8 mouse cellular contexts compared by ENCODE assay signal in the genomic region with DNA sequence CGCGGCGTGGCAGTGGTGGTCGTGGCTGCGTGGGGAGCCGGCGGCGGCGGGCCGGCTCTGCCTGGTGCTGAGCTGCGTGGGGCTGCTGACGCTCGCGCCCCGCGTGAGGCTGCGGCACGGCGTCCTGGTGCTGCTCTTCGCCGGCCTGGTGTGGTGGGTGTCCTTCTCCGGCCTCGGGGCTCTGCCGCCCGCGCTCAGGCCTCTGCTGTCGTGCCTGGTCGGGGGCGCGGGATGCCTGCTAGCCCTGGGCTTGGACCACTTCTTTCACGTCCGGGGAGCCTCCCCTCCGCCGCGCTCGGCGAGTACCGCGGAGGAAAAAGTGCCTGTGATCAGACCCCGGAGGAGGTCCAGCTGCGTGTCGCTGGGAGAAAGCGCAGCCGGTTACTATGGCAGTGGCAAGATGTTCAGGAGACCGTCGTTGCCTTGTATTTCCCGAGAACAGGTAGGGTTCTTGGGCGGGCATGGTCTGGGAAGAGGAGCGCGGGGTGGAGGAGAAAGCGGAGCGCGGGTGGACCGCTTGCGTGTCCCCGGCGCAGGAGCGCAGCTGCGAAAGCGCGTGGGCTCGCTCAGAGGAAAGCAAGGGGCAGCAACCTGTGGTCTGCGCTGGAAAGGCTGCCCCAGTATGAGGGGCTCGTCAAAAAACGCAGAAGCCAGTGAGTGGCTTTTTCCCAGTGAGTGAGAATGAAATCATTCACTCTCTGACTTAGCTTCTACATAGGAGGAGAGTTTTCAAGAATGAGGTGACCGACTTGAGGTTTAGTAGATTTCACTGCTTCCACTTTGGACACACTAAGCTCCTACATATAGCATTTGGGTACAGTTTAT. TPM values are rescaled to one million over a fixed set of nuclear protein-coding genes. Genes with fewer than 3 reads are reported as not detected.
DNase-seq lines count a peak whose midpoint lies in the region; ATAC-seq and TF ChIP-seq lines count a peak whose summit lies in the region.

No protein-coding gene starts in this region.

- H3K36me3 ChIP-seq in G1E (replicated peaks): no peaks in the 10 kb centered on the region
- H3K36me3 ChIP-seq in forebrain, embryonic 15.5 days: no peaks in the 10 kb centered on the region
- H3K36me3 ChIP-seq in hindbrain, embryonic 11.5 days (ENCODE audit: control insufficient read depth, insufficient read depth, low read length): no peaks in the 10 kb centered on the region
- no peaks in the 10 kb centered on the region for H3K36me3 ChIP-seq in lung, postnatal 0 days (ENCODE audit: insufficient read depth, low read length)

- peaks cover 21% of the 10 kb centered on the region for H3K9me3 ChIP-seq in G1E (replicated peaks)
- H3K9me3 ChIP-seq in forebrain, embryonic 15.5 days: no peaks in the 10 kb centered on the region
- H3K9me3 ChIP-seq in hindbrain, embryonic 11.5 days (ENCODE audit: control insufficient read depth, low read length): no peaks in the 10 kb centered on the region
- H3K9me3 ChIP-seq in lung, postnatal 0 days (ENCODE audit: low read length): no peaks in the 10 kb centered on the region

- H3K27ac ChIP-seq in forebrain, embryonic 15.5 days (replicated peaks): peak overlapping the region; percentile 97
- peak overlapping the region; percentile 91 for H3K27ac ChIP-seq in hindbrain, embryonic 11.5 days (ENCODE audit: low read depth, low read length)
- peak overlapping the region; percentile 68; the same call in 1 of the 2 replicates for H3K27ac ChIP-seq in lung, postnatal 0 days (ENCODE audit: low read length)

- no peak for DNase-seq in G1E (ENCODE audit: low spot score)
- DNase-seq in cerebellum, adult 11 months: peak; percentile 41
- DNase-seq in hindbrain, embryonic 11.5 days (ENCODE audit: low spot score): peak; percentile 73
- DNase-seq in layer of hippocampus, postnatal 14 days (ENCODE audit: low spot score in 2 of 2): peak; percentile 35 to 56
- DNase-seq in lung, postnatal 0 days (ENCODE audit: low spot score): peak; percentile 20
- peak; percentile 7 for DNase-seq in ovary, postnatal 14 days (ENCODE audit: low spot score)
- peak; percentile 57 for DNase-seq in thymus, postnatal 25 days

- no peak for TF ChIP-seq EP300 in lung, postnatal 0 days (IDR thresholded peaks at IDR 0.05)

- no peaks in the 10 kb centered on the region; the same call in 1 of the 2 replicates for H3K4me1 ChIP-seq in G1E (ENCODE audit: insufficient read depth, low read depth, low read length)
- H3K4me1 ChIP-seq in forebrain, embryonic 15.5 days: peaks cover 22% of the 10 kb centered on the region
- no peaks in the 10 kb centered on the region; the same call in 1 of the 2 replicates for H3K4me1 ChIP-seq in hindbrain, embryonic 11.5 days (replicated peaks; ENCODE audit: control insufficient read depth, insufficient read depth, low read length)
- H3K4me1 ChIP-seq in lung, postnatal 0 days (ENCODE audit: insufficient read depth, low read depth, low read length): no peaks in the 10 kb centered on the region; the same call in 1 of the 2 replicates

- H3K4me3 ChIP-seq in G1E (ENCODE audit: low read depth, low read length): peak overlapping the region; percentile 13; the same call in 1 of the 2 replicates
- peak overlapping the region; percentile 92 for H3K4me3 ChIP-seq in forebrain, embryonic 15.5 days
- H3K4me3 ChIP-seq in hindbrain, embryonic 11.5 days (ENCODE audit: low read depth, low read length): peak overlapping the region; percentile 95
- H3K4me3 ChIP-seq in lung, postnatal 0 days (ENCODE audit: low read depth, low read length): peak overlapping the region; percentile 79

- peak overlapping the region; percentile 69 for H3K4me2 ChIP-seq in forebrain, embryonic 15.5 days (replicated peaks)
- H3K4me2 ChIP-seq in hindbrain, embryonic 11.5 days (replicated peaks; ENCODE audit: low read depth, low read length): peak overlapping the region; percentile 79
- H3K4me2 ChIP-seq in lung, postnatal 0 days (replicated peaks; ENCODE audit: low read depth, low read length): peak overlapping the region; percentile 100

- H3K27me3 ChIP-seq in G1E (ENCODE audit: insufficient read depth, low read length): no peaks in the 10 kb centered on the region; the same call in 1 of the 2 replicates
- no peaks in the 10 kb centered on the region for H3K27me3 ChIP-seq in forebrain, embryonic 15.5 days
- no peaks in the 10 kb centered on the region for H3K27me3 ChIP-seq in hindbrain, embryonic 11.5 days (ENCODE audit: control insufficient read depth, insufficient read depth, low read length)
- H3K27me3 ChIP-seq in lung, postnatal 0 days (replicated peaks; ENCODE audit: insufficient read depth, low read length): no peaks in the 10 kb centered on the region

- peak overlapping the region; percentile 91 for H3K9ac ChIP-seq in forebrain, embryonic 15.5 days (replicated peaks)
- peak overlapping the region; percentile 95 for H3K9ac ChIP-seq in hindbrain, embryonic 11.5 days (ENCODE audit: low read depth, low read length)
- peak overlapping the region; percentile 58 for H3K9ac ChIP-seq in lung, postnatal 0 days (replicated peaks; ENCODE audit: low read depth)

- TF ChIP-seq CTCF in G1E (IDR thresholded peaks at IDR 0.05; ENCODE audit: low read depth, low read length): no peak
- TF ChIP-seq CTCF in lung, postnatal 0 days (IDR thresholded peaks at IDR 0.05): no peak

- WGBS in forebrain, embryonic 15.5 days: under 1% methylated on average over 66 of the region's 66 CpGs
- WGBS in hindbrain, embryonic 11.5 days: under 1% methylated on average over 63 of the region's 66 CpGs
- WGBS in lung, postnatal 0 days: under 1% methylated on average over 57 of the region's 66 CpGs

- no peak for ATAC-seq in G1E (ENCODE audit: extremely low read depth, insufficient number of reproducible peaks, low FRiP score, poor library complexity, severe bottlenecking)
- peak; percentile 71 for ATAC-seq in forebrain, embryonic 15.5 days (replicated peaks)
- ATAC-seq in hindbrain, embryonic 11.5 days (ENCODE audit: low FRiP score): peak; percentile 55
- ATAC-seq in lung, postnatal 0 days: peak; percentile 29

RNA-seq across cellular contexts. Expression of a gene that starts 1.2 kb away (rescaled TPM):
- 9.5 and 14.7 TPM in 2 replicates for total RNA-seq in G1E (2014; fragmentation: Nextera tagmentation)
- total RNA-seq in G1E (2017): 0.82 and 1.1 TPM in 2 replicates
- 0.12 TPM in 1 of 2 replicates, not detected in the other for polyA plus RNA-seq in G1E (2012)
- 5.1 and 6.4 TPM in 2 replicates for polyA plus RNA-seq in forebrain, embryonic 15.5 days (2015; fragmentation: Nextera tagmentation; extraction: Ambion mirVana)
- 11.2 and 11.5 TPM in 2 replicates for polyA plus RNA-seq in hindbrain, embryonic 11.5 days (2014; fragmentation: Nextera tagmentation; extraction: Ambion mirVana)
- total RNA-seq in layer of hippocampus, postnatal 14 days (2021): 10 to 100 TPM; 10.9 to 11.9 TPM
- polyA plus RNA-seq in lung, postnatal 0 days (2015; fragmentation: Nextera tagmentation; extraction: Ambion mirVana): 2.7 and 3.0 TPM in 2 replicates

Comparison
In these comparisons a context has a peak if more than half of its experiments do, and no peak if none do; other contexts are left out.
1. H3K4me3 ChIP-seq: peak in every context shown above with its lines; median percentile 95 in hindbrain, embryonic 11.5 days; 92 in forebrain, embryonic 15.5 days; 79 in lung, postnatal 0 days; 13 in G1E.